Mouse (Mus musculus): Measurements from ENCODE around the gene Snx6.
"Not testable (repeated sequence)": the region's sequence is repeated elsewhere in the genome, so short reads cannot be mapped to it uniquely, and the experiment has no call there.

Snx6 gene

GRCm38 (mm10) chr12:54795153-54795998 is at the start of gene Snx6:
Gene Snx6, minus strand, starts transcription at chr12:54795703.
- DNase-seq: peak; percentile 85

GRCm38 (mm10) chr12:54844415-54844814 is 48.9 kb upstream of the Snx6 start:
- no peak for DNase-seq

- no peak for DNase-seq
Measured at GRCm38 (mm10) chr12:54841576-54841975, 46.1 kb upstream of the Snx6 start.

- DNase-seq: no peak
Measured at GRCm38 (mm10) chr12:54839815-54840214, 44.3 kb upstream of the Snx6 start.

GRCm38 (mm10) chr12:54838931-54839330 is 43.4 kb upstream of the Snx6 start:
- DNase-seq: no peak

GRCm38 (mm10) chr12:54835608-54836570 is 40.4 kb upstream of the Snx6 start:
- DNase-seq: no peak

GRCm38 (mm10) chr12:54834925-54835447 is 39.5 kb upstream of the Snx6 start:
- DNase-seq: peak; percentile 51

- no peak for DNase-seq
Measured at GRCm38 (mm10) chr12:54833856-54834399, 38.4 kb upstream of the Snx6 start.

GRCm38 (mm10) chr12:54831927-54832326 is 36.4 kb upstream of the Snx6 start:
- DNase-seq: not testable (repeated sequence)

- peak; percentile 82 for DNase-seq
Measured at GRCm38 (mm10) chr12:54830574-54830973, 35.1 kb upstream of the Snx6 start.

GRCm38 (mm10) chr12:54829876-54830275 is 34.4 kb upstream of the Snx6 start:
- no peak for DNase-seq

GRCm38 (mm10) chr12:54828043-54828442 is 32.5 kb upstream of the Snx6 start:
- no peak for DNase-seq

- peak; percentile 13 for DNase-seq
Measured at GRCm38 (mm10) chr12:54825202-54825601, 29.7 kb upstream of the Snx6 start.

GRCm38 (mm10) chr12:54822836-54823426 is 27.4 kb upstream of the Snx6 start:
- DNase-seq: no peak

GRCm38 (mm10) chr12:54820684-54821161 is 25.2 kb upstream of the Snx6 start:
- no peak for DNase-seq

- DNase-seq: no peak
Measured at GRCm38 (mm10) chr12:54819181-54819935, 23.9 kb upstream of the Snx6 start.

- no peak for DNase-seq
Measured at GRCm38 (mm10) chr12:54810142-54810541, 14.6 kb upstream of the Snx6 start.

- DNase-seq: no peak
Measured at GRCm38 (mm10) chr12:54807481-54807880, 12.0 kb upstream of the Snx6 start.

GRCm38 (mm10) chr12:54806131-54806530 is 10.6 kb upstream of the Snx6 start:
- no peak for DNase-seq

- DNase-seq: no peak
Measured at GRCm38 (mm10) chr12:54805254-54806002, 9.9 kb upstream of the Snx6 start.

- DNase-seq: no peak
Measured at GRCm38 (mm10) chr12:54803531-54803930, 8.0 kb upstream of the Snx6 start.

Data from thymus, postnatal 25 days (tissue).